Mouse (Mus musculus): ENCODE results near the gene Metrnl.

Gene Metrnl

DNA sequence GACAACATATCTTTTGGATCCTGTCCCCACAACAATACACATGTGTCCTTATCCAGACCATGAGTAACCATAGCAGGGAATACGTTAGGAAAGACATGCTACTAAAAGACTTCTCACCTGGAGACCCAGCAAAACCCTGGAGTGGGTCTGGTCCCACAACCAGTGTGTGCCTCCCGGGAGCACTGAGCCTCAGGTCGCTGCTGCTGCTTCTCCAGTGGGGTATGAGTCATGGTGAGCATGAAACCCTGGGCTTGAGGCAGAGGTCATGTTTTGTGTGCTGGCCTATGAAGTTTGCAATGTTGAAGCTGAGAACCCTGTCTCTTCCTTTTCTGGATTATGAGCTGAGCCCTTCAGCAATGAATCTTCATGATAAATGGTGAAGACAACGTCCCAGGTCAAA lies 15.3 kb upstream of the Metrnl start:
- no peak for DNase-seq

DNA sequence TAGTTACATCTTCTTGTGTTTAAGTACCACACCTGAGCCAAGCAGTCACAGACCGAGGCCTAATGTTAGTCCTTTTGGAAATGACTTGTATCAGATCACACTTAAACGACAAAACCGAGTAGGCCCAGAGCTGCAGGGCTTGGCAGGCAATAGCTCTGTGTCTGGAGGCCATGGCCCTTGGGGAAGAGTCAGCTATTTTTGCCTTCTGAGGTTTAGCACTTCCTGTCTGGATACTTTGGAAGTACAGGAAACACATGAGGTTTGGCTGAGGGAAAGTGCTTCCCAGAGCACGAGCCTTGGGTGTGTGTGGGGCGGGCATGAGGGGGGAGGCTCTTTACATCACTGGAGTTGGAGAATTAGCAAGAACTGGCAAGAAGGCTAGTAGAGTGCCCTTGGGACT lies 14.7 kb upstream of the Metrnl start:
- no peak for DNase-seq

DNA sequence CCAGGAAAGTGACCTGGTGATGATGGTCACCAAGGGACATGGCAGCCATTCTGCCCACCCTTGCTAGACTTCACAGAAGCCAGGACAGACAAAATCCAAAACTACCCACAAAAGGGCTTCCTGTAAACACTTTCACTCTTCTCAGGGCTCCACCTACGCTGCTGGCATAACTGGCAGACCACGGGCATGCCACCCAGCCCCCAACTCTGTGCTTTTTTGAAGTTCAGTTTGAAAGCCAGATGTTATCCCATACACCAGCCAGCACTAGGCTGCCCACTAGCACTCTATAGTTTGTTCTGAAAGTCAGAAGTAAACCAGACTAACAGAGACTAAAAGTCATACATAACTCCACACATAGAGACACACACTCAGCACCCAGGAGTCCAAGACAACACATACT lies 13.3 kb upstream of the Metrnl start:
- DNase-seq: no peak

DNA sequence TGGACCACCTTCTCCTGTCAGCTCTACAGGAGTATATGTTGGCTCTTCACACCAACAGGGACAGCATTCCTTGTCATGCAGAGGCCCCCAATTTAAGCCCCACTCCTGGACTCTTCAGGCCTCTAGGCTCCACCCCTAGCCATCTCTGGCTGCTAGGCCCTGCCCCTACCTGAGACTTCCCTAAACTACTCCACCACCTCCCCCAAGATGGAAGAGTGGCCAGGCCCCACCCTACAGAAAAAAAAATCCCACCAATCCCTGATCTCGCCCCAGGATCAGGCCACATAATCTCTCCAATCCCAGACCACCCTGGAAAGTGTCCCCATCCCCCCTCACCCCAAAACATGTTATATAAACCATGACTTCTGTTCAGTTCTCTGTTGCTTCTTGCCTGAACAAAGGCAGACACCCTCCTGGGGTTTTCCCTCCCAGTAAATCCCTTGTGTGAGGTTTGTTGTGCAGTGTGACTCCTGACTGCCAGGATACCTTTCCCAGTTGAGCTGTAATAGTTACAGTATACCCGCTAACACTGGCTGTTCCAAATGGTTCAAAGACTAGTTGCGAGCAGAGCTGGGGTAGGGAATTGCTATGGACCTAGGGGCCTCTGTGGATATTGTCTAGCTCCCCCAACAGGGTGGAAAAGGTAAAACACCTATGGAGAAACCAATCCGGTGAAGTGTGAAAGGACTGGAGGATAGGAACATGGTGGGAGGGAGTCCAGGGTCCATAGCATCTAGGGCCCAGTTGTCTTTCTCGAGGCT lies 5.9 kb upstream of the Metrnl start:
- no peak for DNase-seq

DNA sequence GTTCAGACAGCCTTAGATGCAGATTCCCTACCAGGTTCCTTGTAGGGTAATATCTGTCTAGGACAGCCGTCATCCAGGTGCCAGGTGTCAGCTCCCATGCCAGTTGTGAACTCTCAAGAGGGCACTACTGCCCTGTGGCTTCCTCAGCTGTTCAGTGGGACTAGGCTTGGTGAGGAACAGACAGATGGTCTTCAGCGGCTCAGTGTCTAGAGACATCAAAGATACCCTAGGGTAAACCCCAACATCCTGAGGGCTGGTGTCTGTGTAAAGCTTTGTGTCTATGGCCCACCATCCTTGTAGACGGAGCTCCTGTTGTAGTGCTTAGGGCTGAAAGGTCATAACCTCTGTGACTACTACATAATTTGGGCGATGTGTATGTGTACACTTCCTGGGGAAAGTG lies 4.1 kb upstream of the Metrnl start:
- DNase-seq: no peak

DNA sequence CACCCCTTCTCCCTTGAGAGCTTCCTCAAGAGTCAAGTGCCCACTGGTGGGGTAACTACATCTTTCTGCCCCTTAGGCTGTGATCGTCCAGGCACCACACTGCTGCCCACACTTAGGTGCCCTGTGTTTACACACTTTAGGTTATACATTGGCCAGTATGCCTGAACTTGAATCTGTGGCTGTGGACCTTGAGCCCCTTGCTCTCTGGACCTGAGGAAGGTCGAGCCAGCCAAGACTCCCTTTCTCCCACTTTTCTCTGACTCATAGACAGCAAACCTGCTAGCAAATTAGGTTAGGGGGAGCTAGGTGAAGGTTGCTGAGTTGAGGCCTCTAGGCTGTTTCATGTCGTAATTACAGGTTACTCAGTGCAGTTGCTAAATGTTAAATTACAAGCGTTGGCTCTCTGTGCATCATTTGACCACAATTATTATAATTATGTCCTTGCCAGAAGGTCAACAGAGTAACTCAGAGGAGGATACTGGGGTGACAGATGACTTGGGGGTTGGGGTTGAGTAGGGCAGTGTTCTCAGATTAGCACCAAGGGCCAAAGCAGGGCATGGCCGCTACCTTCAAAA lies 2.9 kb upstream of the Metrnl start:
- DNase-seq: no peak

DNA sequence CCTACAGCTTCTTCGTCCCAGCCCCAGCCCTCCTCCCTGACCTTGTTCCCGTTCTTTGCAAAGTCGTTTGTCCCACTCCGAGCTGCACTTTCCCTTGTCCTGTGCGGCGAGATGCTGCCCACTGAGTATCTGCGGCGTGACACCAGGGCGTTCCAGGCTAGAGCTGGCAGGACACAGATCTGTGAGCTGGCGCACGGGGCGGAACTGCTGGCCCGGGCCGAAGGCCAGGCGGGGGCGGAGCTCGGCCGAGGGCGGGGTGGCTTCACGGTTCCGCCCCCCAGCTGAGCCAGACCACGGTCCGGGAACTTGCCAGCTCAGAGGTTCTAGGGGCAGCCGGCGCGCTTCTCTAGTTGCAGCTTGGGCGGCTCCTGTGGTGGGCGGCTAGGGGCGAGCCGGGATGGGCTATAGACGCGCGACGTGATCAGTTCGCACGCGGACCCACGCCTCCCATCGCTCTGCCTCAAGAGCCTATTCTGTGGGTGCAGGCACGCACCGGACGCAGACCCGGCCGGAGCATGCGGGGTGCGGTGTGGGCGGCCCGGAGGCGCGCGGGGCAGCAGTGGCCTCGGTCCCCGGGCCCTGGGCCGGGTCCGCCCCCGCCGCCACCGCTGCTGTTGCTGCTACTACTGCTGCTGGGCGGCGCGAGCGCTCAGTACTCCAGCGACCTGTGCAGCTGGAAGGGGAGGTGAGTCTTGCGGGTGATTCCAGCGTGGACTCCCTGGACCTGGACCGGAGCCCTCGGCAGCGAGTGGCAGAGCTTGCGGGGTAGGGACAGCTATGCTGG lies 959 bp downstream of the Metrnl start:
- peak; percentile 81 for DNase-seq

DNA sequence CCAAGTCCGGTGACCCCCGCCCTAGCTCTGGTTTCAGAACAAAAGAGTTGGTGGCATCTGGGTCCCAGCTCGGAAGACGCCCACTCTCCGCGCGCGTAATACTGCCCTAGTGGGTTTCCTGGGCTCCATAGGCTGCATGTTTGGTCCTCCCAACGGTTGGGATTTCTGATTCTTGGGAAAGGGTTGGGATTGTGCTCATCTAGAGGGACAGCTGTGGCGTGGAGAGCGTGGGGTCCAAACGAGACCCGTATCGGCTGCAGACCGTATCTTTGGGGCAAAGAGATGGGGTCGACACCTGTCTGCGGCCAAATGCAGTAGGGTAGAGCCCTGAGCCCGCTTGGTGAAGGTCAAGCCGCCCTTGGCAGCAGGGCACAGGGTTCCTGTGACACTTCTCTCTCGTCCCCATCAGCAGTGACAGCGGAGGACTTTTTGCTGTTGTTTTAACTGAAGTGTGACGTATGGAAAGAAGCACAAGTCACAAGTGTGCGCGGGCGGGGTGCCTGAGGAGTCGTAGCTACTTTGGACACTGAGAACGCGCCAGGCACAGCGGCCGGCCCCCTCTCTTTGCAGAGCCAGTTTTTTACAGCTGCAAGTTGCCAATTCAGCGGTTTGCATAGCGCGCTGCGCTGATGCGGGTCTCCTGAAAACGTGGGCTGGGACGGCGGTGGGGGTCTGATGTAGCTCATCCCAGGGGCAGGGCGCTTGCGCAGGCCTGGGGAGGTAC lies 1.7 kb downstream of the Metrnl start:
- peak; percentile 18 for DNase-seq

DNA sequence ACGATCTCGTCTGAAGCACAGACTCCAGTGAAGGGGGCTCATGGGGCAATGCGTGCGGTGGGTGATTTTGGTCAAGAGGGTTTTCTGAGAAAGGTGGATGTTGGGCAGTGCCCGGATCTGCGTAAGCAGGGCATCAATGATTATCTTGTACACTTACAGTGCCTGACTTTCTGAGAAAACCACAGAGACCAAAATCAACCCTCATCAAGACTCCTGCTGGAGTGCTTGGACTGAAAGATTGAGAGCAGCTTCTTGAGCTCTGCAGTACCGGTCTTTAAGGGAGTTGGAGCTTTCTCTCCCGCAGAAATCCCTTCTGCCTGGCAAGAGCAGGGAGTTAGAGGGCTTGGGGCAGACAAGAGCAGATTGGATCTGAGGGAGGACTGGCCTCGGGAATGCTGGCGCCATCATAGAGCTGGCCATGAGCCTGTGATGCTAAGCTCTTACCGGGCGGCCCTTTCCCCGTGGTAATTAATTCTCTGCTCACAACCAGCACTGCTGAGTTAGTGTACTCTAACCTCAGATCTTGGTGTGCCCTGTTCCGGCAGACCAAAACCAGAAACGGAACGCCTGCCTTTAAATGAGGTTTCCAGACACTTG lies 2.4 kb downstream of the Metrnl start:
- DNase-seq: no peak

DNA sequence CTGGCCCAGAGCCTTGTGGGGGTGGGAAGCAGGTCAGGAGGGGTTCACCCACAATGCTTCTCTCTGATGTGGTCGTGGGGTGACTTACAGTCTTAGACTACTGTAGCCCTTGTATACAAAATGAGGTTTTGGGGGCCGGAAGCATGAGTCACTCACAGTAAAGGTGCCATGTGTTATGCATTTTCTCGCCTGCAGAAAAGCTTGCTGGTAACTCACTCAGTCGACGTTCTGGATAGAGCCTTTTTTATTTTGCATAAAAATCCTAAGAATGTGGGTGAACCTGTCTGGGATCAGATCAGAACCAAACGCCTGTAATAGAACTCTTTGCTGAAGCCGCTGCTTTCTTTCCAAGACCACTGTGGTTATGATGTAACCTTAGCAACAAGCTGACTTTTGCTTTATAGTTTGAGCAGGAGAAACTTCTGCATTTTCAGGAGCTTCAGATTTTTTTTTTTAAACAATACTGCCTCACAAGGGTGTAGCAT lies 5.2 kb downstream of the Metrnl start:
- no peak for DNase-seq

DNA sequence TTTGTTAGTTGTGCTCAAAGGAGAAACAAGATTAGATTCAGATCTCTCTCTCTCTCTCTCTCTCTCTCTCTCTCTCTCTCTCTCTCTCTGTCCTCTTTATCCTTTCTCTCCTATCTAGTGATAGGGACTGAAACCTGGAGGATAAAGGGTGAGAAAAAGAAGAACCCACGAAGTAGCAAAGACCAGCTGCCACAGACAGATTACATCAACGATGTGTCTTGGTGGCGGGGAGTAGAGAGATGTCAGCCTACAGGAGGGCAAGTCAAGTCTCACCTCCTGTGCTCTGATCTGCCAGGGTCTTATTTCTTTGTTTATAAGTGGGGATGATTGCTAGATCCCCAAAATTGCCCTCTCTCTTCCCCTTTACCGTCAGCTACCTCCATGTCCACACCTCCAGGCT lies 7.9 kb downstream of the Metrnl start:
- DNase-seq: no peak

DNA sequence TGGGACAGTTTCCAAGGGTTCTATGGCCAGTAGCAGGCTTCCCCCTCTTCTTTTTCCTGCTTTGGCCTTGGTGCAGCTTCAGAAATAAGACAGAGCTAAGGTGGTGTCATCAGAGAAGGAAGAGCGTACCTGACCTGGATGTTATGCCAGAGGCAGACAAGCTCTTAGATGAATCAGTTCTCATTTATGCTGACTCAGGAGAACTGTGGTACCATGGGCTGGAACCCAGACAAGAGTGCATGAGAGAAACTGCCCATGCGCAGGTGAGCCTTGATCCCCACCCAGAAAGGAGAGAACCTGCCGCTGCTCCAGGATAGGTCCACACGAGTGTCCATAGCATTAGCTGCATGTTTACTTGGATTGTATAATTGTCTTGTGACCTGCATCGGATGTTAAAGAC lies 8.9 kb downstream of the Metrnl start:
- no peak for DNase-seq

DNA sequence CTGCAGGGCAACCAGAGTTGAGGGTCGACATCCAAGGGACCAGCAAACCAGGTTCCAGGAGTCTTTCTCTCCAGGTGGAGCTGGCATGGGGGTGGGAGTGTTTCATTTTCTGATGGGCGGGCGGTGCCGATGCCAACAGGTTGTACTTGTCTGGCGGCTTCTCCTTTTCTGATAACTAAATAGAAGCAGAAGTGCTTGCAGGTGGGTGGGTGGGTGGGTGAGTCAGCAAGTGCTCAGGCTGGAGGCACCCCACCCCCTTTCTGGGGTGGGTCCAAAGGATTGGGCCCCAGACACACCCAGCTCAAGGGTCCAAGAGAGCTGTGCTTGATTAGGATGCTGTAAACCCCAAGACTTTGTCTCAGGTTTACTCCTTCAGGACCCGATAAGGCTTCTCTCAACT lies 11.6 kb downstream of the Metrnl start:
- no peak for DNase-seq

DNA sequence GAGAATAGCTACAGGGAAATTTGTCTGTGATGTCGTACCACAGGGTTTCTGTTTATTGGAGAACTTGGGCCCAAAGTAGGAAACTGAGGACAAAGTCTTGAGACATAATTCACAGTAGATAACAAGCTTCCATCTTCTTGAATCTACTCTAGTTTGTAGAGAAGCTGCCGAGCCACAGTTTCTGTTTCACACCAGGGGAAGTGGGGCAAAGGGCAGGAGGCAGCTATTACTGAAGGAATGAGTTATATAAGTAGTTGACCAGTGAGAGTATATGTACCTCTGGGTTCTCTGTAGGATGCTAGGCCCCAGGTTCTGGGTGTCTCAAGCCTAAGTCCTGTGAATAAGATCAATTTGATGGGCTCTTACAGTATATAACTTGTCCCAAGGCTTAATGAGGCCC lies 12.2 kb downstream of the Metrnl start:
- no peak for DNase-seq

DNA sequence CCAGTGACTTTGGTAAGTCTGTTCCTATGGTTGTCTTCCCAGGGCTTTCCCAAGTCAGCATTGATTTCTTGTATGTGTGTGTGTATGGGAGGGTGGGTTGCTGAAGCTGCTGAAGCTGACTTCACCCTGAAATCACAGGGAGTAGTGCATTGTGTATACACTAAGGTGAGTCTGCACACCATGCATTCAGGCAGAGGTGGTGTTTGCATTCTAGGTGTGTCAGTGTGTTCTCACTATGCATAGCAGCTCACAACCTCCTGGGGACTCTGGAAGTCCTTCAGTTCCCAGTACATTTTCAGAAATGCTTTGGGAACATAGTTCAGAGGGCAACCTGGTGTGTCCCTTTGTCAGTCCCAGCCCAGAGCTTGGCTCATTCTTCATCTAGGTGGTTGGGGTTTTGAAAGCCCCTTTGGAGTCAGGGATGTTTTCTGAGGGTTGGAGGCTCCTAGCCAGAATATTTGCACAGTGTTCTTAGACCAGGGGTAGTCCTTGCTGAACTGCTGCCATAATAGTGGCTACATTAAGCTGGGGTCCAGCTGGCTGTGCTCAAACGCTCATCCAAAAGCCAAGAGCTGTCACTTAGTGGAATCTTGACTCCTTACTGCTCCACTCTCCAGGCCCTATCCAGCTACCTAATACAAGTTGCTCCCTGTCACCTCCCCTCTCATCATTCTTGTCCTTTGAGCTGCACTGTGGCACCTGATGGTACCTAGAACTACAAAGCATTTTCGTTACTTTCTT lies 13.6 kb downstream of the Metrnl start:
- DNase-seq: no peak

DNA sequence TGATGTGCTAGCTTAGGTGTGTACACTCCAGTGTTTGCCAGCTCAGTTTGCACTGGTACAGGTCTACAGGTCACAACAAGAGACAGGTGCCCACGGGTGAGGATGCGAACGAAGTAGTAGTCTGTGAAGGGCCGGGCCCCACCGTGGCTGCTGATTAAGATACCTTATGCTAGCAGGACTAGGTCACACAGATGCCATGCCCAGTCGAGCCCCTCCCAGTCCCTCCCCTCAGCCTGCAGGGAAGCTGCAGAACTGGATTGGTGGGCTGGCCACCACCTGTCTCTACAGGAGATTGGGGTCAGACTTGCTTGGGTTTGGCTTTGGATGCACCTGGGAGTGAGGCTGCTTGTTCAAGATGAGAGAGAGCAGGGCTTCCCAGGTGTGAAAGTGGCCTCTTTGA lies 16.4 kb downstream of the Metrnl start:
- no peak for DNase-seq

DNA sequence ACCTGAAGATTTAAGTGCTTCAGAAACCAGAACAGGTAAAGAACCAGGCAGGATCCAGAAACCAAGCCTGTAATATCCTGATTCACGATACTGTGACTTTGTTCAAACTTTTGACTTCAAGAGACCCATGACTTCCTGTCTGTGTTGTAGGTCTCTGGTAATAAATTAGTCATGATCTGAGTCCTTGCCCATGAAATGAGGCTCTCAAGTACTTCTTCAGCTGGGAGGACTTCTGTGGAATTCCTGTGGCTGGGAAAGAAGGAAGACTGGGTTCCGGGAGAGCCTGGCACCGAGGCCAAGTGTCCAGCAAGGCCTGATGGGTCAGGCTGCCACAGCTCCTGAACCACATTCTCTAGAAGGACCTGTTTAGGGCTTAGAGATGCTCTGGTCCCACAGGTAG lies 19.4 kb downstream of the Metrnl start:
- no peak for DNase-seq

DNA sequence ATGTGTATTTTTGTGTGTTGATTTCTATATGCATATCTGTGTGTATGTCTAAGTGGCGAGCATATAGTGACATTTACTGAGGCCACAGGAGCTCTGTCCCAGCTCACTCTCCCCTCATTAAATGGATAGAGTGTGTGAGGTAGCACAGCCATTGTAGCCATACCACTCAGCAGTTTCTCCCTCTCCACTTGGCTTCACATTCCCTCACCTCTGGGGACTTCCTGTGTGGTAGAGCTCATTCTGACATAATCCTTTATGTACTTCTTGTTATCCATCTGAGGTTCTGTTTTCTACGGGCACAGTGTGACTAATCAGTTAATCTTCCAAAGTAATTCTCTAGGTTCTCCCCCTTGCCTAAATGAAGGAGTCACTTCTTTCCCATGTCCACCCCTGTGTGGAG lies 21.1 kb downstream of the Metrnl start:
- no peak for DNase-seq

DNA sequence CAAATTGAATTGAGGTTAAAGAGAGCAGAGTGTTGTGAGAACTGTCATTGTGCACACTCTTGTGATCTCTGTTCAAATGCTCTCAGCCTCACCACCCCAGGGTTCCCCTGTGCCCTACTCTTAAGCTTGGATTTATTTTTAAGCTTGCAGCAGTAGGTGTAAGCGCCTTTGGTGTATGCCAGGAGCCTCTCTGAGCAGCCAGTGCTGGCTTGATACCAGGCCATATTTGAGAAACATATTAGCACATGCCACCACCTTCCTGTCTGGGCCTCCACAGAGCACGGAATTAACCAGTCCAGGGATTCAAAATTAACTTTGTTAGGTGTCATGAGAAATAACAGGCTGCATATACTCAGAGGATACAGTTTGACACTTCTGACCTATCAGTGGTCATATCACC lies 25.3 kb downstream of the Metrnl start:
- DNase-seq: no peak

DNA sequence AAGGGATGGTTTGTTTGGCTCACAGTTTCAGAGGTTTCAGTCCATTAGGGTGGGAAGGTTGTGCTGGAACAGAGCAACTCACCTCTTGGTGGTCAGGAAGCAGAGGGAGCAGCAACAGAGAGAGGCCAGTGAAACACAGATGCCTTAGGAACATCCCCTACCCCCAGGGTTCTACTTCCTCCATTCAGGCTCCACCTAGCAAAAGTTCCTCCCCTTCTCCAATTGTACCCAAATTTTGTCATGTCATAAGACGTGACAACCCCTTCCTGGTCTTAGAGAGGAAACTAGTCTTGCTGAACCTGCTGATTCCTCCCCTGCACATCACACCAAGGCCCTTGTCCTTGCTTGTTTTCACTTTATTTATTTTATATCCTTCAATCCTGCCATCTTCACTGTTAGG lies 32.8 kb downstream of the Metrnl start:
- DNase-seq: no peak

DNA sequence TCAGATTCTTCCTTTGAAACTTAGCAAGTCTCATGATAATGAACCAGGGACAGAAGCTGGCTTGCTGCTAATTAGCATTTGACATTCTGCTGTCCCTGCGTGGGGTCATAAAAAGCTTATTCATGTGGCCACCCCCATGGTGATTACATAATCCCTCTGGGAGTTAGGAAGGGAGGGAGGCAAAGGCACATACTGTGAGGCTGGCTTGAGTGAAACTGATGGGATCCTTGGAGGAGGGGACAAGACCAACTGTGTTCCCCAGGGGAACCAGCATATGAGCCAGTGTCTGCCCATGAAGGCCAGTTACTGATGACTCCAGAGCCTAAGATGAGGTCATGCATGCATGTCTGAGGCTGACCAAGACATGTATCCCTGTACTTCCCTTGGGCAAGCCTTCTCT lies 33.5 kb downstream of the Metrnl start:
- no peak for DNase-seq

DNA sequence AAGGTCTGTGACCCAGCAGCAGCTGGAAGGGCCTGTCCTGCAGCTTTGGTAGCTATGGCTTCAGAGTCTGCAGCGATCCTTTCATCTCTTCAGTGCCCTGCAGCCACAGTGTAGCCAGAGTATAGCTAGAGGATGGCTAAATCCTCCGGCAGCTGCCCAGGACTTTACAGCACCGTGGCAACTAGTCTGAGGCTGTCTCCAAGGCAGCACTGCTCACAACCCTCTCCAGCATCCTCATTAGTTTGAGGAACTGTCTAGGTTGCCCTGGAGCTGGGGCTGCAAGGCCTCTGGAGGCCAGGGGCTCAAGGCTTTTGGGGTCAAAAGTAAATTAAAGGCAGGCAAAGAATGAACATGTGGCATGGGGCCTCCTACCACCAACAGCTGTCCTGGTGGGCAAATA lies 37.3 kb downstream of the Metrnl start:
- DNase-seq: no peak

All from liver (tissue).